Comparison of ENCODE assay signal across 8 mouse cellular contexts in the genomic region with DNA sequence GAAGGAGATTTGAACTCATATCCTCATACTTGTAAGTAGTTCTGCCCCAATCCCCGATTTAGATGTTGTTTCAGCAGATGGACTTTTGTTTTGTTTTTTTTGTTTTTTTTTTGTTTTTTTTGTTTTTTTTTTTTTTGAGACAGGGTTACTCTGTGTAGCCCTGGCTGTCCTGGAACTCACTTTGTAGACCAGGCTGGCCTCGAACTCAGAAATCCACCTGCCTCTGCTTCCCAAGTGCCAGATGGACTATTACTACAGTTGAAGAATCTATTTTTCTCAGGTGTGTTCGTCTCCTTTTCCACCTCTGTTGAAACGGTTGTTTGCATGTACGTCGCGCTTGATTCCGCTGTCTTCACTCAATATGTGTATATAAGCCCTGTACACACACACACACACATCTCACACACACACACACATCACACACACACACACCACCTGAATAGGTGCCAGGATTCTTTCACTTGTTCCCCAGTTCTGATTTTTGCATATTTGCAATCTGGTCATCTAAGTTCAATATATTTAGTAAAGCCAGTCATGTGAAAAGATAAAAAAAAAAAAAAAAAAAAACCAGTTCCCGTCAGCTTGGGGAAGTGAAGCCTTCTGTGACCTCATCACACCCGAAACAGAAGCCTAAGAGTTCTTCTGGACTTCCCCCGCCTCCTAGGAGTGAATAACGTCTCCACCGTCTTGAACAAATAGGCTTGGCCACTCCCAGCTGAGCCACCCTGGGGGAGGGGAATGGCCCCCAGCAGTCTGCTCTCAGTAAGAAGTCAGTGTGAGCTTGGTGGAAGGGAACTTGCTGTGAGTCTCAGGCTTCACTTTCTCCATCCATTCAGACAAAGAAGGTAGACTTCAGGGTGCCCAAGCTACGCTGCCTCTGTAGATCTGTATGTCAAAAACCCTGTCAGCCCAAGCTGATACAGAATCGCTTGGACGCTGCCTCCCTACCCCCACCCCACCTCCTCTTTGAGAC. TPM values are rescaled to one million over a fixed set of nuclear protein-coding genes. Genes with fewer than 3 reads are reported as not detected.
DNase-seq lines count a peak whose midpoint lies in the region; ATAC-seq and TF ChIP-seq lines count a peak whose summit lies in the region.

No protein-coding gene starts in this region.

- 49% methylated on average over 16 of the region's 16 CpGs for WGBS in embryonic facial prominence, embryonic 10.5 days
- WGBS in lung, embryonic 14.5 days = 36% methylated on average over 16 of the region's 16 CpGs
- 52% methylated on average over 16 of the region's 16 CpGs for WGBS in midbrain, embryonic 11.5 days

- ATAC-seq in lung, embryonic 14.5 days (ENCODE audit: insufficient read depth) = no peak
- no peak for ATAC-seq in midbrain, embryonic 11.5 days (ENCODE audit: low FRiP score)

- peaks cover 15% of the 10 kb centered on the region for H3K4me1 ChIP-seq in embryonic facial prominence, embryonic 10.5 days
- H3K4me1 ChIP-seq in lung, embryonic 14.5 days (ENCODE audit: insufficient read depth) = no peaks in the 10 kb centered on the region; the same call in 1 of the 2 replicates
- H3K4me1 ChIP-seq in midbrain, embryonic 11.5 days (ENCODE audit: control insufficient read depth, insufficient read depth, low read length) = peaks cover 4% of the 10 kb centered on the region; the same call in 1 of the 2 replicates

- TF ChIP-seq CTCF in lung, embryonic 14.5 days (IDR thresholded peaks at IDR 0.05; ENCODE audit: low read depth) = no peak

- H3K4me3 ChIP-seq in embryonic facial prominence, embryonic 10.5 days = peak overlapping the region; percentile 6; the same call in 1 of the 2 replicates
- no peak overlapping the region for H3K4me3 ChIP-seq in lung, embryonic 14.5 days (ENCODE audit: low read depth, low read length)
- H3K4me3 ChIP-seq in midbrain, embryonic 11.5 days (ENCODE audit: low read depth, low read length) = no peak overlapping the region

- H3K27me3 ChIP-seq in embryonic facial prominence, embryonic 10.5 days (replicated peaks; ENCODE audit: low read depth, poor library complexity, severe bottlenecking) = no peaks in the 10 kb centered on the region
- no peaks in the 10 kb centered on the region for H3K27me3 ChIP-seq in lung, embryonic 14.5 days (ENCODE audit: insufficient read depth, low read length)
- no peaks in the 10 kb centered on the region for H3K27me3 ChIP-seq in splenic B cell, adult 2 months (ENCODE audit: control insufficient read depth, insufficient read depth, low read length, poor library complexity, severe bottlenecking)
- H3K27me3 ChIP-seq in midbrain, embryonic 11.5 days (ENCODE audit: control insufficient read depth, insufficient read depth, low read length) = no peaks in the 10 kb centered on the region

- H3K9ac ChIP-seq in lung, embryonic 14.5 days = 0 out of 2 replicates have a peak overlapping the region, but pooled peaks have one; percentile 10
- H3K9ac ChIP-seq in midbrain, embryonic 11.5 days (ENCODE audit: low read length) = no peak overlapping the region

- H3K36me3 ChIP-seq in embryonic facial prominence, embryonic 10.5 days (replicated peaks) = no peaks in the 10 kb centered on the region
- no peaks in the 10 kb centered on the region for H3K36me3 ChIP-seq in lung, embryonic 14.5 days (ENCODE audit: insufficient read depth)
- H3K36me3 ChIP-seq in splenic B cell, adult 2 months (ENCODE audit: control insufficient read depth, insufficient read depth, low read length, poor library complexity, severe bottlenecking) = no peaks in the 10 kb centered on the region
- no peaks in the 10 kb centered on the region for H3K36me3 ChIP-seq in midbrain, embryonic 11.5 days (ENCODE audit: control insufficient read depth, insufficient read depth, low read length)

- peak; percentile 43 to 51 for DNase-seq in kidney, postnatal 36 days
- DNase-seq in kidney, adult 18-20 months = no peak
- DNase-seq in embryonic facial prominence, embryonic 10.5 days (ENCODE audit: low spot score) = no peak
- peak; percentile 50 for DNase-seq in lung, embryonic 14.5 days
- peak; percentile 98 for DNase-seq in splenic B cell, adult 2 months (ENCODE audit: low read depth, low spot score)
- no peak for DNase-seq in gastrocnemius, postnatal 25 days
- DNase-seq in midbrain, embryonic 11.5 days (ENCODE audit: low spot score, missing footprints) = no peak
- no peak for DNase-seq in gastrocnemius, adult 18-20 months (ENCODE audit: low spot score)

- H3K4me2 ChIP-seq in lung, embryonic 14.5 days = peak overlapping the region; percentile 18; the same call in 1 of the 2 replicates
- H3K4me2 ChIP-seq in midbrain, embryonic 11.5 days = no peak overlapping the region

- H3K27ac ChIP-seq in embryonic facial prominence, embryonic 10.5 days (replicated peaks) = no peak overlapping the region
- peak overlapping the region; percentile 15; the same call in 1 of the 2 replicates for H3K27ac ChIP-seq in lung, embryonic 14.5 days (ENCODE audit: low read depth)
- no peak overlapping the region for H3K27ac ChIP-seq in midbrain, embryonic 11.5 days (ENCODE audit: low read depth, low read length)

- H3K9me3 ChIP-seq in embryonic facial prominence, embryonic 10.5 days = no peaks in the 10 kb centered on the region
- H3K9me3 ChIP-seq in lung, embryonic 14.5 days (ENCODE audit: low read depth, low read length) = no peaks in the 10 kb centered on the region
- no peaks in the 10 kb centered on the region for H3K9me3 ChIP-seq in midbrain, embryonic 11.5 days (ENCODE audit: control insufficient read depth, low read length)

RNA-seq across cellular contexts. Expression of a gene that starts 2.7 kb away (rescaled TPM):
- polyA plus RNA-seq in embryonic facial prominence, embryonic 10.5 days (2016; fragmentation: Nextera tagmentation; extraction: Ambion mirVana) = 23.5 and 24.6 TPM in 2 replicates
- polyA plus RNA-seq in lung, embryonic 14.5 days (2014; fragmentation: Nextera tagmentation; extraction: Ambion mirVana) = 18.5 and 22.5 TPM in 2 replicates
- 10 to 100 TPM; 44.7 to 58.7 TPM for total RNA-seq in gastrocnemius, postnatal 25 days (2021)
- 20.3 and 24.0 TPM in 2 replicates for polyA plus RNA-seq in midbrain, embryonic 11.5 days (2014; fragmentation: Nextera tagmentation; extraction: Ambion mirVana)
- 10 to 100 TPM; 38.8 to 44.4 TPM for total RNA-seq in gastrocnemius, adult 18-20 months (2021)

RNA-seq across cellular contexts. Expression of a gene that starts 18.0 kb away (rescaled TPM):
- polyA plus RNA-seq in embryonic facial prominence, embryonic 10.5 days (2016; fragmentation: Nextera tagmentation; extraction: Ambion mirVana) = 19.4 and 19.8 TPM in 2 replicates
- polyA plus RNA-seq in lung, embryonic 14.5 days (2014; fragmentation: Nextera tagmentation; extraction: Ambion mirVana) = 21.8 and 22.3 TPM in 2 replicates
- 10 to 100 TPM; 35.1 to 54.4 TPM for total RNA-seq in gastrocnemius, postnatal 25 days (2021)
- 14.0 and 16.4 TPM in 2 replicates for polyA plus RNA-seq in midbrain, embryonic 11.5 days (2014; fragmentation: Nextera tagmentation; extraction: Ambion mirVana)
- total RNA-seq in gastrocnemius, adult 18-20 months (2021) = 10 to 100 TPM; 42.3 to 45.0 TPM

RNA-seq across cellular contexts. Expression of a gene that starts 27.0 kb away (rescaled TPM):
- 29.6 and 33.3 TPM in 2 replicates for polyA plus RNA-seq in embryonic facial prominence, embryonic 10.5 days (2016; fragmentation: Nextera tagmentation; extraction: Ambion mirVana)
- 22.5 and 22.7 TPM in 2 replicates for polyA plus RNA-seq in lung, embryonic 14.5 days (2014; fragmentation: Nextera tagmentation; extraction: Ambion mirVana)
- 10 to 100 TPM; 10.8 to 12.5 TPM for total RNA-seq in gastrocnemius, postnatal 25 days (2021)
- 18.7 and 25.1 TPM in 2 replicates for polyA plus RNA-seq in midbrain, embryonic 11.5 days (2014; fragmentation: Nextera tagmentation; extraction: Ambion mirVana)
- total RNA-seq in gastrocnemius, adult 18-20 months (2021) = 10 to 100 TPM; 15.4 to 18.8 TPM

RNA-seq across cellular contexts. Expression of a gene that starts 27.1 kb away (rescaled TPM):
- 100 and 101 TPM in 2 replicates for polyA plus RNA-seq in embryonic facial prominence, embryonic 10.5 days (2016; fragmentation: Nextera tagmentation; extraction: Ambion mirVana)
- polyA plus RNA-seq in lung, embryonic 14.5 days (2014; fragmentation: Nextera tagmentation; extraction: Ambion mirVana) = 93.3 and 95.6 TPM in 2 replicates
- total RNA-seq in gastrocnemius, postnatal 25 days (2021) = 10 to 100 TPM; 62.2 to 67.5 TPM
- 105 TPM in 2 replicates for polyA plus RNA-seq in midbrain, embryonic 11.5 days (2014; fragmentation: Nextera tagmentation; extraction: Ambion mirVana)
- total RNA-seq in gastrocnemius, adult 18-20 months (2021) = 10 to 100 TPM; 73.3 to 79.3 TPM

Comparison
In these comparisons a context has a peak if more than half of its experiments do, and no peak if none do; other contexts are left out.
1. DNase-seq: peak in kidney, postnatal 36 days (2 of 2), lung, embryonic 14.5 days (single experiment) and splenic B cell, adult 2 months (single experiment); none in kidney, adult 18-20 months (single experiment), embryonic facial prominence, embryonic 10.5 days (single experiment), gastrocnemius, postnatal 25 days (single experiment), midbrain, embryonic 11.5 days (single experiment) and gastrocnemius, adult 18-20 months (single experiment).